Mouse (Mus musculus) cortical plate, adult 2 months (tissue): ENCODE results near the gene Vwa8.

Experiments
- CTCF ChIP-seq: fragments of 200-500 bp; IDR thresholded peaks from 2 replicates; pipeline ENCODE4 v1.5.1; 2011; ENCODE audit warnings: mild to moderate bottlenecking, control low read depth, low read length; ENCODE audit not compliant: insufficient read depth; ENCODE audit errors: extremely low read depth
- POLR2A ChIP-seq: fragments of 200-500 bp; IDR thresholded peaks from 2 replicates; pipeline ENCODE4 v1.6.1; 2011; ENCODE audit warnings: mild to moderate bottlenecking, low read length, control low read depth; ENCODE audit not compliant: insufficient read depth; ENCODE audit errors: extremely low read depth

DNA sequence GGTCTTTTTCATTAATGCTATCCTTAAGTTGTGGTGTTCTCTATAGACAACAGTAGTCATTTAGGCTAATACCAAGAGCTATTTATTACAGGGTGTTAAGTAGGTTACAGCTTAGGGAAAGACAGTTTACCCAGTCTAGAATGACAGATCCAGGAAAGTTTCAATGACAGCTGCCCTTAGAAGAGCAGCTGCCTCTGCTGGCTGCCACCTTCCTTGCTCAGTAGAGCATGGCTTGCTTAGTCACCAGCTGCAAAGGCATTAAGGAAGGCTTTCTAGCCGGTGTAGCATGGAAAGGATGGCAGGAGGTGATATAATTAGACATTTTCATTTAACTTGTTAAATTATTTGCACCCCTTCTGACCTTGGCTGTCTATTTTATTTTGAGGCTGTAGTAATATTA, 123.6 kb downstream of the Vwa8 start:
- TF ChIP-seq CTCF: no peak
- no peak for TF ChIP-seq POLR2A
